Comparison of ENCODE assay signal across 12 mouse cellular contexts in genomic region chr1:152171034-152171790, GRCm38 (mm10).
DNase-seq lines count a peak whose midpoint lies in the region; ATAC-seq and TF ChIP-seq lines count a peak whose summit lies in the region.
"Had no signal": no experiment of that assay in that cellular context is flagged by ENCODE, and none has a peak within 500 bp of the region (broad histone marks: within the 10 kb centered on the region; RNA-seq: fewer than 3 reads in every experiment).

No protein-coding gene starts in this region.

- H3K27me3 ChIP-seq in hindbrain, embryonic 14.5 days (ENCODE audit: control insufficient read depth, insufficient read depth, low read length), result no peaks in the 10 kb centered on the region
- no peaks in the 10 kb centered on the region for H3K27me3 ChIP-seq in hindbrain, postnatal 0 days (ENCODE audit: insufficient read depth, low read length)
- H3K27me3 ChIP-seq in midbrain, embryonic 15.5 days (replicated peaks), result no peaks in the 10 kb centered on the region

- no peak for ATAC-seq in hindbrain, embryonic 14.5 days (ENCODE audit: low FRiP score)
- no peak for ATAC-seq in hindbrain, postnatal 0 days
- no peak; the same call in 1 of the 2 replicates for ATAC-seq in midbrain, embryonic 15.5 days (replicated peaks)

- peaks cover 26% of the 10 kb centered on the region for H3K4me1 ChIP-seq in hindbrain, embryonic 14.5 days (replicated peaks; ENCODE audit: control insufficient read depth, insufficient read depth, low read length)
- H3K4me1 ChIP-seq in hindbrain, postnatal 0 days (ENCODE audit: insufficient read depth, low read length), result no peaks in the 10 kb centered on the region
- H3K4me1 ChIP-seq in midbrain, embryonic 15.5 days, result peaks cover 19% of the 10 kb centered on the region

- no peaks in the 10 kb centered on the region for H3K36me3 ChIP-seq in hindbrain, embryonic 14.5 days (replicated peaks; ENCODE audit: control insufficient read depth, insufficient read depth)
- H3K36me3 ChIP-seq in hindbrain, postnatal 0 days (ENCODE audit: insufficient read depth, low read length), result no peaks in the 10 kb centered on the region
- no peaks in the 10 kb centered on the region for H3K36me3 ChIP-seq in midbrain, embryonic 15.5 days (replicated peaks)

- no peak for TF ChIP-seq CTCF in hindbrain, postnatal 0 days (IDR thresholded peaks at IDR 0.05; ENCODE audit: low read depth)

- no peak for DNase-seq in hindbrain, embryonic 14.5 days (ENCODE audit: low spot score)
- DNase-seq in hindbrain, postnatal 0 days (ENCODE audit: low spot score), result no peak
- peak; percentile 84 for DNase-seq in cerebellum, adult 11-12 months
- peak; percentile 83 for DNase-seq in cerebellum, adult 9-11 months
- no peak for DNase-seq in lung, postnatal 4 days
- DNase-seq in ovary, postnatal 36 days (ENCODE audit: low spot score), result no peak
- DNase-seq: adrenal gland, postnatal 25 days; embryo, embryonic 11 days; kidney, postnatal 25 days; left cerebral cortex, postnatal 4 days; thymus, postnatal 14 days had no signal

- H3K27ac ChIP-seq in hindbrain, embryonic 14.5 days, result peak overlapping the region; percentile 69
- H3K27ac ChIP-seq in hindbrain, postnatal 0 days, result no peak overlapping the region
- peak overlapping the region; percentile 48 for H3K27ac ChIP-seq in midbrain, embryonic 15.5 days

- H3K9ac ChIP-seq in hindbrain, embryonic 14.5 days, result 0 out of 2 replicates have a peak overlapping the region, but pooled peaks have one; percentile 5
- no peak overlapping the region for H3K9ac ChIP-seq in hindbrain, postnatal 0 days (replicated peaks; ENCODE audit: low read length)
- H3K9ac ChIP-seq in midbrain, embryonic 15.5 days, result no peak overlapping the region

- H3K4me2 ChIP-seq in hindbrain, embryonic 14.5 days (replicated peaks), result peak overlapping the region; percentile 12; the same call in 1 of the 2 replicates
- H3K4me2 ChIP-seq in hindbrain, postnatal 0 days (ENCODE audit: low read depth, low read length), result no peak overlapping the region
- H3K4me2 ChIP-seq in midbrain, embryonic 15.5 days, result no peak overlapping the region; the same call in 1 of the 2 replicates

- WGBS in hindbrain, embryonic 14.5 days, result 28% methylated on average over 16 of the region's 16 CpGs
- WGBS in hindbrain, postnatal 0 days, result 27% methylated on average over 16 of the region's 16 CpGs
- WGBS in midbrain, embryonic 15.5 days, result 32% methylated on average over 16 of the region's 16 CpGs

- no peak overlapping the region for H3K4me3 ChIP-seq in hindbrain, embryonic 14.5 days (replicated peaks; ENCODE audit: low read length)
- H3K4me3 ChIP-seq in hindbrain, postnatal 0 days (ENCODE audit: low read length), result no peak overlapping the region
- no peak overlapping the region for H3K4me3 ChIP-seq in midbrain, embryonic 15.5 days

- no peaks in the 10 kb centered on the region for H3K9me3 ChIP-seq in hindbrain, embryonic 14.5 days (ENCODE audit: control insufficient read depth, low read length)
- no peaks in the 10 kb centered on the region for H3K9me3 ChIP-seq in hindbrain, postnatal 0 days (ENCODE audit: low read length)
- H3K9me3 ChIP-seq in midbrain, embryonic 15.5 days, result no peaks in the 10 kb centered on the region

Comparison
In these comparisons a context has a peak if more than half of its experiments do, and no peak if none do; other contexts are left out.
1. DNase-seq: peak in cerebellum, adult 11-12 months (single experiment) and cerebellum, adult 9-11 months (single experiment); none in hindbrain, embryonic 14.5 days (single experiment), hindbrain, postnatal 0 days (single experiment), lung, postnatal 4 days (0 of 2) and ovary, postnatal 36 days (single experiment).